Mouse (Mus musculus) monocyte, adult 59 days (primary cell): ENCODE measurements around the gene Olfml2a. TPM values are rescaled to one million over a fixed set of nuclear protein-coding genes. Genes with fewer than 3 reads are reported as not detected.

Source experiments
- total RNA-seq, 2 experiments: library from RNA; stranded (reverse); gene quantifications; one replicate each; pipeline ENCODE4 v1.2.4; 2023

Gene Olfml2a
- under 1 TPM in 1 of 2 experiments, not detected in 1; 0.15 TPM for total RNA-seq

DNA sequence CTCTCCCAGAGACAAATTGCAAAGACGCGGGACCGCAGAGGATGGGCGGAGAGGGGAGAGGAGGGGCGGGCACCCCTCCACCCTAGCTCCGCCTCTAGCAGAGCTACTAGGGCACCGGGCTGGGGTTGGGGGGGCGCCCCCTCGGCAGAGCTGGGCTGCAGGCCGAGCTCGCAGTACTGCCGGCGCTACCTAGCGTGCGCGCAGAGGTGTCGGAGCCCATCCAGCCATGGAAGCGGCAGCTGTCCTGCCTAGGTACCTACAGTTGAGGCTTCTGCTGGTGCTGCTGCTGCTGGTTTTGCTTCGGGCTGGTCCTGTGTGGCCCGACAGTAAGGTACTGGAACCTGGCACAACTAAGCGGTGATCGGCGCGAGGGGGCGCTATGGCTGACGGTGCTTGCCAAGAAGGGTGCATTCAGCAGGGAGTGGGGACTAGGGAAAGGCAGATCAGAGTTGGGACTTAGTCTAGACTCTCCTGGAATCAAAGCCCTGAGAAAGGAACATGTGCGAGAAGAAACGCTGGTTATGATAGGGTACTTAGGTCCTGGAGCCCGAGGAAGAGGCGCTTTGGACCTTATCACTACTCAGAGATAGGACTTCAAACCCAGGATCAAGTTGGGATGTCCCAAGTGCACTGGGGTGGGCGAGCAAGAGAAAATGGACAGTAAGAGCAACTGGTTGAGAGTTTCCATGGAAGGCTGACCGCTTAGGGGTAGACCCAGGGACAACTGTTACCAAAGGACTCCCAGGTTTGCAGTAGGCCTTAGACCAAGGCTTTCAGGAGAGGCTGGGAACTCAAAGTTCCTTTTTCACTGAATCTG, at the start of gene Olfml2a:
Gene Olfml2a, plus strand, starts transcription at position 128 of the 817 bp plus-strand sequence.

DNA sequence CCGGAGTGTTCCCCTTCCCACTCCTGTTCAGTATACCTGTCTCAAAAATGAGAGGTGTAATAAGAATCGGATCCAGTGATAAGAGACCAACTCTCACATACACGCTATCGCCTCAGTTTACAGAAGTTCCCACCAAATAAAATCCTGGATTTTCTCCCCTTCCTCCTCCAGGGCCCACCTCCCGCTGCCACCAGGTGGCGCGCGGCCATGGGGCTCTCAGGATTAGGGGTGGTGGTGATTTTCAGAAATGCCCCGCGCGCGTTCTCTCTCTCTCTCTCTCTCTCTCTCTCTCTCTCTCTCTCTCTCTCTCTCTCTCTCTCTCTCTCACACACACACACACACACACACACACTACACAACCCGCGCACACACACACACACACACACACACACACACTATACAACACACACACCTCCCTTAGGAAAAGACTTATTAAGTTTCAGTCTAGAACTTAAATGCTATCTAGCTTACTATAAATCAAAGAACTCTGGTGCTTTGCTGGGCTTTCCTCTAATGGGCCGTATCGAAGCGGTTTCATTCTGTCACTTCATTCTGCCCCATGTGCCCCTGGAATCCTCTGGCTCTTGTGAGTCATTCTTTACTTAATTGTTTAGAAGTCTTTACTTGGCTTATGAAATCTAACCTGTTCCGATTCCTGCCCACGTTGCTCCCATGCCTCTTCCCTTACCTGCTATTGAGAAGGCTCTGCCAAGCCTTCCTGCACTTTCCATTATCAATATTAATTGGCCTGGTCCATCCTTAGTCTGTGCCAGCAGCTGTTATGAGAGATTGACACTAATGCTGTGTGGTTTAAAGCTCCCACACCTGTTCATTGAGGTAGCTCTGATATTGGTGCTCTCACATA, 4.4 kb upstream of the Olfml2a start, which contains the start of gene Nr6a1:
Gene Nr6a1, minus strand, starts transcription at position 574 of the 865 bp plus-strand sequence.

DNA sequence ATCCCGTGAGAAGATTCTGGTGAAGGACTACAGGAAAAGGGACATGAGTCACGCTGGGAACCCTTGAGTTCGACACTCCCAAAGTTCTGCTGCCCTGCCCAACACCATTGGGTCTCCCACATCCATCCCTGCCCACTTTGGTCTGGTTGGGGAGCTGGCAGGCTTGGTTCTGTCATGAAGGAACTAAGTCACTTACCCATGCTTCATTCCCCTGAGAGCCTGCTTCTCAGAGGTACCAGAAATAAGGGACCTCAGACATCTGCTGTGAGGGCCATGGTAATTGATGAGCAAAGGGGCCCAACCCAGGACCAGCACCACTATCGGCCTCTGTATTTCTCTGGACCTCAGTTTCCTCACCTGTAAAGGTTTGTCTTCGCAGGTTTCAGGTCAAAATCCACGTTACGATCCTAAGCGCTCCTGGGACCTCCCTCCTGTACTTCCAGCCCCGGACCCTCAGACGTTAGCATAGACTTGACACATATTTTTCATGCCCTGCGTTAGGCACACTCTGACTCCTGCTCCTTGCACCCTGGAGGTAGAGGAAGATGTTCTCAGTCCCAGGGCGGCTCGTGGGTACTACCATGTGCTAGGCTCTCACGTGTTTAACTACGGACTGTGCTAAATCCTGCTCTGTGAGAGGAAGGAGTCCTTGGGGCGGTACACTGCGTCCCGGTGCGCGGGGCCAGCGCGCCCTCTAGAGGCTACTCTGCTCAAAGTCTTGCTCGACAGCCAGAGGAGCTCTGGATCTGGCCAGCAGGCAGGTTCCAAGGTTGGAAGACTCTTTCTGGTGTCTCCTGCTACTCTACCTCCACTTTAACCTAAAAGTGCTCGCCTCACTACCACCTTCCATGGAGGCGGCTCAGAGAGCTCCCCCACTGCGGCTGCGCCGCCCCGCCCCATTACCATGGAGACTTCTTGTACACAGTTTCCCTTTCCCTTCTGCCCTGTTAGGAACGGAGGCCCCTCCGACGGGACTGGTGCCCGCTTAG, 65.9 kb downstream of the Olfml2a start, which contains the start of gene Wdr38:
Gene Wdr38, plus strand, starts transcription at position 91 of the 989 bp plus-strand sequence.

DNA sequence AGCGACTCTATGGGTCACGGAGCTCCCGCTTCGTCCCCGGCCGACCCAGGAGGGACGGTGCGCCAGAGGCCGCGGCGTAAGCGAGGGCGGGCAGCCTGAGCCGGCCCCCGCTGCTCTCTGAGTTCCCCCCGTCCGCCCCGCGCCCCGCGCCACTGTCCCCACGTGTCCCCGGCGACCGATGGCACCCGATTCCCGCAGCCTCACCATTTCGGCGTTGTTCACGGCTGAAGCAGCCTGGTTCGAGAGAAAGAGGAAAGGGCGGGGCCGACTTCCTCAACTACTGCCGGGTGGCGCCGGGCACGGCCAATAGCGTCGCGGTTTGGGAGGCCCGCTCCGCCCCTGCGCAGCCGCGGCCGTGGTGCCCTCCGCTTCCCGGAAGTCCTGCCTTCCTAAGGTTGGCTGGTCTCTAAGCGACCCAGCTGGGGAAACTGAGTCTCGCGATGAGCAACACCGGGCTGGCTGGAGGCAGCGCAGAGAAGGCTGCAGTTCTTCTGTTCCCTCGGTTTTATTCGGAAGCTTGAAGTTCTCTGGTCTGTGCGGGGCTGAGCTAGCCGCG, 73.2 kb downstream of the Olfml2a start, which contains the start of gene Arpc5l:
Gene Arpc5l, plus strand, starts transcription at position 469 of the 556 bp plus-strand sequence.

DNA sequence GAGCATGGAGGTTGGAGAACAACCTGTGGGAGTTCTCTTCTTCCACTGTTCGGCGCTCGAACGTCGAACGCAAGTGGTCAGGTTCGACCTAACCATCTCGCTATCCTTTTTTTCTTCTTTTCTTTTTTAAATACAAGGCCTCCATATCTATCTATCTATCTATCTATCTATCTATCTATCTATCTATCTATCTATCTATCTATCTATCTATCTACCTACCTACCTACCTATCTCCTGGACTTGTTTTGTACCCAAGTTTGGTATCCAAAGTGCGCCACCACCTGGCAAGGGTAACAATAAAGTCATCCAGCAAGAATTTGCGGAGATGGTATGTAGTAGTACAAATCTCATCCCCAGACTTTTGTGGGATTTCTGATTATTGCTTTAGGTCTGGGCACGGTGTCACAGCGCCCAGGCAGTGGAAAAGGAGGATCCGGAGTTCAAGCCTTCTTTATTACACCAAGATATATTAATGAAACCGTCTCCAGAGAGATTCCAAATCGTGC, 73.8 kb downstream of the Olfml2a start, which contains the start of gene Rpl35:
Gene Rpl35, minus strand, starts transcription at position 51 of the 506 bp plus-strand sequence.

Other genes starting within 250 kb of the Olfml2a start
- gene Nr5a1, start 217.4 kb upstream of the Olfml2a start, total RNA-seq, result not detected
- gene Nr6a1, start 4.3 kb upstream of the Olfml2a start, total RNA-seq, result 1 to 10 TPM; 2.4 to 2.6 TPM
- under 1 TPM in 1 of 2 experiments, not detected in 1; 0.18 TPM for gene Wdr38, start 65.5 kb downstream of the Olfml2a start, total RNA-seq
- 10 to 100 TPM; 38.0 to 41.4 TPM for gene Arpc5l, start 73.4 kb downstream of the Olfml2a start, total RNA-seq
- 100 to 1,000 TPM; 470 to 495 TPM for gene Rpl35, start 73.6 kb downstream of the Olfml2a start, total RNA-seq
- gene Golga1, start 133.6 kb downstream of the Olfml2a start, total RNA-seq, result 10 to 100 TPM; 20.9 to 23.8 TPM